Mouse (Mus musculus): ENCODE results near the gene Pinlyp. TPM values are rescaled to one million over a fixed set of nuclear protein-coding genes. Genes with fewer than 3 reads are reported as not detected.

The Pinlyp gene
- total and polyA plus RNA-seq, 3 experiments: 6.1 to 17.3 (median 6.6) TPM

DNA sequence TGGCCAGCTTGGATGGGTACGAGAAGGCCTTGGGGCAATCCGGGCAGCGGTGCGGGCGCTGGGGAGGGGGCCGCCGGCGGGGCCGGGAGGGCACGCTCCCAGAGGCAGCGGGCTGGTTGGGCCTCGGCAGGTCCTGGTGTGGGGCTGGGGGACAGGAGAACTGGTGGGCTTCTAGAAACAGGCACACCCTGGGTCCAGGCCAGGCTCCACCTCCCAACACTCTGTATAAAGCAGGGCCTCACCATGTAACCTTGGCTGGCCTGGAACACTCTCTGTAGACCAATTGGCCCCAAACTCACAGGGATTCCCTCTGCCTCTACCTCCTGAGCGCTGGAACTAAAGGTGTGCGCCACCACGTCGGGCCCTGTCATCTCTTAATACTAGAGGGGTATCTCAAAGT is 40.1 kb upstream of the Pinlyp start:
- in situ Hi-C loops (cut with MboI; ENCODE audit: low pct_ligation_motif_present, low pct_unique_long_range_greater_than_20kb, low sequenced_read_pairs): no loop called here
- Histone ChIP-seq H3K79me2 (replicated peaks; ENCODE audit: control insufficient read depth, extremely low read depth, insufficient read depth, poor library complexity, severe bottlenecking) (no peaks in the 10 kb centered on the region), H3K9me3 (replicated peaks; ENCODE audit: low read length) (peaks cover 15% of the 10 kb centered on the region), H3K4me1 (ENCODE audit: control insufficient read depth in 1 of 2, insufficient read depth in 2 of 2) (peaks cover 3 to 10% of the 10 kb centered on the region in 2 experiments), H3K27ac (ENCODE audit: insufficient read depth, low read depth) (no peak overlapping the region), H3K36me3 (replicated peaks in 1 of 2; ENCODE audit: control insufficient read depth in 1 of 2, insufficient read depth in 1 of 2, low read length in 1 of 2) (no peaks in the 10 kb centered on the region), H3K27me3 (replicated peaks) (no peaks in the 10 kb centered on the region), H3K4me3 (replicated peaks in 1 of 3; ENCODE audit: low read depth in 2 of 3, low read length in 2 of 3, poor library complexity in 1 of 3) (no peak overlapping the region), H3K9ac (ENCODE audit: insufficient read depth, low read depth) (no peak overlapping the region), H3K4me2 (ENCODE audit: insufficient read depth, low read depth, poor library complexity, severe bottlenecking) (no peak overlapping the region)
- no peak for DNase-seq (ENCODE audit: extremely low read depth)
- TF ChIP-seq MAX (IDR thresholded peaks at IDR 0.05; ENCODE audit: low read length) (no peak), GABPA (IDR thresholded peaks at IDR 0.05; ENCODE audit: insufficient replicate concordance, low read depth, low read length) (no peak), RCOR1 (conservative IDR thresholded peaks at IDR 0.05; ENCODE audit: low read depth, low read length) (no peak), ELF1 (IDR thresholded peaks at IDR 0.05; ENCODE audit: low read depth, low read length) (no peak), SMC3 (IDR thresholded peaks at IDR 0.05; ENCODE audit: low read depth, low read length) (no peak), NRF1 (IDR thresholded peaks at IDR 0.05; ENCODE audit: low read depth, low read length) (no peak), NELFE (IDR thresholded peaks at IDR 0.05; ENCODE audit: low read depth, low read length) (no peak), TBP (conservative IDR thresholded peaks at IDR 0.05; ENCODE audit: low read depth, low read length) (no peak), EP300 (IDR thresholded peaks at IDR 0.05; ENCODE audit: low read length) (no peak), TCF12 (IDR thresholded peaks at IDR 0.05; ENCODE audit: low read depth, low read length) (no peak), ZMIZ1 (IDR thresholded peaks at IDR 0.05; ENCODE audit: low read depth, low read length) (no peak), MXI1 (IDR thresholded peaks at IDR 0.05; ENCODE audit: low read depth, low read length) (no peak), JUN (IDR thresholded peaks at IDR 0.05; ENCODE audit: insufficient read depth, low read depth, low read length) (no peak)
- dilution Hi-C loops (cut with MboI; ENCODE audit: extremely low pct_ligation_motif_present, extremely low pct_unique_long_range_greater_than_20kb, low sequenced_read_pairs): no loop called here

DNA sequence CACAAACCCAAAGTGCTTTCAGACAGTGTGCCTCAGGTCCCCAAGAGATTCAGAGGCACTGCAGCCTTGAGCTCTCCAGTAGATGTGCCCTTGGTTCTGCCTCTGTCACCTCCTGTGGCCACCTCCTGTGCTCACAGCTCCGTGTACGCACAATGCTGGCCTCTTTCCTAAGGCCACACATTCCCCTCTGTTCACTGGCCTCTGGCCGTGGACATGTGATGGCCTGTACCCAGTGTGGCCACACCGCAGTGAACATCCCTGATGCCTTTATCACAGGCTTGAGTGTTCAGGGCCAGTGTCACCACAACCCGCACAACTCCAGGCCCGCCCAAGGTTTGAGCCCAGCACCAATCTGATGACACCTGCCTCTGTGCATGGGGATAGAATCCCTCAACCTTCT is 39.0 kb upstream of the Pinlyp start:
- H3K36me3 ChIP-seq (replicated peaks in 1 of 2; ENCODE audit: control insufficient read depth in 1 of 2, insufficient read depth in 1 of 2, low read length in 1 of 2): no peaks in the 10 kb centered on the region
- dilution Hi-C loops (cut with MboI; ENCODE audit: extremely low pct_ligation_motif_present, extremely low pct_unique_long_range_greater_than_20kb, low sequenced_read_pairs): no loop called here
- H3K4me2 ChIP-seq (ENCODE audit: insufficient read depth, low read depth, poor library complexity, severe bottlenecking): no peak overlapping the region
- H3K4me3 ChIP-seq (replicated peaks in 1 of 3; ENCODE audit: low read depth in 2 of 3, low read length in 2 of 3, poor library complexity in 1 of 3): no peak overlapping the region
- TF ChIP-seq TCF12 (IDR thresholded peaks at IDR 0.05; ENCODE audit: low read depth, low read length): no peak
- TF ChIP-seq IRF4 (IDR thresholded peaks at IDR 0.05; ENCODE audit: low read depth, low read length): no peak
- no peak for TF ChIP-seq USF2 (conservative IDR thresholded peaks at IDR 0.05; ENCODE audit: low read depth, low read length)
- no peak for TF ChIP-seq MAZ (IDR thresholded peaks at IDR 0.05; ENCODE audit: low read depth, low read length)
- no peak for TF ChIP-seq ZNF384 (IDR thresholded peaks at IDR 0.05; ENCODE audit: low read depth, low read length)
- TF ChIP-seq NRF1 (IDR thresholded peaks at IDR 0.05; ENCODE audit: low read depth, low read length): no peak
- no peak for TF ChIP-seq SIN3A (IDR thresholded peaks at IDR 0.05; ENCODE audit: low read length)
- no peak for TF ChIP-seq ELF1 (IDR thresholded peaks at IDR 0.05; ENCODE audit: low read depth, low read length)
- TF ChIP-seq RAD21 (IDR thresholded peaks at IDR 0.05; ENCODE audit: low read depth, low read length): no peak
- no peak for TF ChIP-seq SMC3 (IDR thresholded peaks at IDR 0.05; ENCODE audit: low read depth, low read length)
- no peak for TF ChIP-seq RCOR1 (conservative IDR thresholded peaks at IDR 0.05; ENCODE audit: low read depth, low read length)
- no peak for TF ChIP-seq HCFC1 (IDR thresholded peaks at IDR 0.05; ENCODE audit: low read depth, low read length)
- TF ChIP-seq JUND (conservative IDR thresholded peaks at IDR 0.05; ENCODE audit: low read depth, low read length): no peak
- no peak for TF ChIP-seq ZKSCAN1 (IDR thresholded peaks at IDR 0.05; ENCODE audit: borderline replicate concordance, low read depth, low read length)
- TF ChIP-seq TBP (conservative IDR thresholded peaks at IDR 0.05; ENCODE audit: low read depth, low read length): no peak
- TF ChIP-seq KAT2A (IDR thresholded peaks at IDR 0.05; ENCODE audit: insufficient replicate concordance, low read length): no peak
- no peak for TF ChIP-seq CTCF (conservative IDR thresholded peaks at IDR 0.05 in 1 of 2, IDR thresholded peaks at IDR 0.05 in 1 of 2; ENCODE audit: low read depth in 2 of 2, low read length in 2 of 2)
- TF ChIP-seq JUN (IDR thresholded peaks at IDR 0.05; ENCODE audit: insufficient read depth, low read depth, low read length): no peak
- in situ Hi-C loops (cut with MboI; ENCODE audit: low pct_ligation_motif_present, low pct_unique_long_range_greater_than_20kb, low sequenced_read_pairs): no loop called here
- H3K9me3 ChIP-seq (replicated peaks; ENCODE audit: low read length): peaks cover 15% of the 10 kb centered on the region
- no peaks in the 10 kb centered on the region for H3K79me2 ChIP-seq (replicated peaks; ENCODE audit: control insufficient read depth, extremely low read depth, insufficient read depth, poor library complexity, severe bottlenecking)
- DNase-seq (ENCODE audit: extremely low read depth): no peak
- H3K9ac ChIP-seq (ENCODE audit: insufficient read depth, low read depth): no peak overlapping the region
- H3K27me3 ChIP-seq (replicated peaks): no peaks in the 10 kb centered on the region
- H3K27ac ChIP-seq (ENCODE audit: insufficient read depth, low read depth): no peak overlapping the region
- no peaks in the 10 kb centered on the region for H3K4me1 ChIP-seq (ENCODE audit: control insufficient read depth in 1 of 2, insufficient read depth in 2 of 2)

All from CH12.LX (cell line).